Mouse (Mus musculus): ENCODE results near the gene Dock3.
"Not testable (repeated sequence)": the region's sequence is repeated elsewhere in the genome, so short reads cannot be mapped to it uniquely, and the experiment has no call there.

DNA sequence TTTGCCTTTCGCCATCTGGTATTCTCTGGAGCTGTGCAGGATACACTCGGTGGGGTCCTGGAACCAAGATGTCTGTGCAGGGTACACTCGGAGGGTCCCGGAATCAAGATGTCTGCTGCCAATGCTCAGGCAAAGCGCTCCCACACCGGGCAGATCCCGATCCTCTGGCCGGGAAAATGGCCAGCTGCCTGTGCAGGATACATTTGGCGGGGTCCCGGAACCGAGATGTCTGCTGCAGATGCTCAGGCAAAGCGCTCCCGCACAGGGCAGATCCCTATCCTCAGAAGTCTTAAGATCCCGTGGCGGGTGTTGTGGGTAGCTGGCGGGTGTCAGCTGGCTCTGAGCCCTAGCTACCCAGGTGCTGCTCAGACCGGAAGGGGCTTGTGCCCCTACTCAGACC lies 142.3 kb downstream of the Dock3 start:
- not testable (repeated sequence) for TF ChIP-seq CTCF (IDR thresholded peaks at IDR 0.05; ENCODE audit: borderline replicate concordance, extremely low read depth, insufficient read depth, insufficient read length); POLR2A (IDR thresholded peaks at IDR 0.05; ENCODE audit: borderline replicate concordance, extremely low read depth, insufficient read depth, insufficient read length, poor library complexity, severe bottlenecking)

Data from brain, embryonic 14.5 days (tissue).